Mouse (Mus musculus) erythroblast, embryonic 14.5 days (primary cell): ENCODE data around the gene Gm47283.
"Not testable (repeated sequence)": the region's sequence is repeated elsewhere in the genome, so short reads cannot be mapped to it uniquely, and the experiment has no call there.

Experiments used
- GATA1 ChIP-seq: IDR thresholded peaks from 2 replicates; pipeline ENCODE4 v1.6.1; 2012; ENCODE audit warnings: low read length, inconsistent platforms, mixed read lengths
- TAL1 ChIP-seq: IDR thresholded peaks from 3 replicates; pipeline ENCODE4 v1.6.1; 2012; ENCODE audit warnings: low read length, inconsistent platforms, mixed read lengths

DNA sequence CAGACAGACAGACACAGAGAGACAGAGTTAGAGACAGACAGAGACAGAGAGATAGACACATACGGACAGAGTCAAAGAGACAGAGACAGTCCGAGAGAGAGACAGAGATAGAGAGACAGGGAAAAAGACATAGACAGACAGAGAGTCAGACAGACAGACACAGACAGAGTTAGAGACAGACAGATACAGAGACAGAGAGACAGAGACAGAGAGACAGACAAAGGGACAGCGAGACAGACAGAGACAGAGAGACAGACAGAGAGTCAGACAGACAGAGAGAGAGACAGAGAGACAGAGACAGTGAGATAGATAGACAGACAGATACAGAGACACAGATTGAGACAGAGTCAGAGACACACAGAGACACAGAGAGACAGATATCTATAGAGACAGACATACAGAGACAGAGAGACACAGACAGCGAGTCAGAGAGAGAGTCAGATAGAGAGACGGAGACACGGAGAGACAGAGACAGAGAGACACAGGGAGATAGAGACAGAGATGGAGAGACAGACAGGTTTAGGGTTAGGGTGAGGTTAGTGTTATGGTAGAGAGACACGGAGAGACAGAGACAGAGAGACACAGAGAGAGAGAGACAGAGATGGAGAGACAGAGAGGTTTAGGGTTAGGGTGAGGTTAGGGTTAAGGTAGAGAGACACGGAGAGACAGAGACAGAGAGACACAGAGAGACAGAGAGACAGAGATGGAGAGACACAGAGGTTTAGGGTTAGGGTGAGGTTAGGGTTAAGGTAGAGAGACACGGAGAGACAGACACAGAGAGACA is 48.1 kb upstream of the Gm47283 start:
- not testable (repeated sequence) for TF ChIP-seq GATA1, TAL1
